Mouse (Mus musculus) heart, adult 18-20 months (tissue): ENCODE data around the gene Sfxn5. TPM values are rescaled to one million over a fixed set of nuclear protein-coding genes. Genes with fewer than 3 reads are reported as not detected.

Experiments used
- DNase-seq, 2 experiments: peaks; one replicate each; pipeline ENCODE4 v3.0.0; 2021 to 2022; ENCODE audit warnings: mixed read lengths in 1 of 2
- total RNA-seq, 2 experiments: library from RNA; stranded (reverse); gene quantifications; 2 replicates each; pipeline ENCODE4 v1.2.3; 2021

Sfxn5 gene
- total RNA-seq, 2 experiments from 2014 or later: 2.8 to 5.7 TPM

DNA sequence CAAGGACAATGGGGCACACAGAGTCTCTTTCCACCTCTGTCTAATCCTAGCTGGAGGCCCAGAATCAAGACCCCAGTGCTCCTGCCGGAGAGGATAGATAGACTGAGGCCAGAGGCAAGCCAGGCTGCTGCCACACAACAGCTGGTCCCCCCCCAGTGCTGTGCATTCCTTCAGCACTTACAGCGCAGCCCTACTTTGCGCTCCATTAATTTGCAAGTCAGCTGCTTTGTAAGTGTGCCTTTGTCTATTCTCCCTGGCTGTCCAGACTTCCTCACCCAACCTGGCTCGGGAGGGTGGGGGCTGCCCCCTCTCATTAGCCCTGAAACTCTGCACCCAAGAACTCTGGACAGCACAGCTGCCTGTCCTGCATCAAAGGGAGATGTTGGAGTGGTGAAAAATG, 101.2 kb downstream of the Sfxn5 start:
- no peak for DNase-seq

GRCm38 (mm10) chr6:85231469-85231868, 101.8 kb downstream of the Sfxn5 start:
- DNase-seq: no peak

GRCm38 (mm10) chr6:85230762-85231161, 102.5 kb downstream of the Sfxn5 start:
- DNase-seq: no peak

DNA sequence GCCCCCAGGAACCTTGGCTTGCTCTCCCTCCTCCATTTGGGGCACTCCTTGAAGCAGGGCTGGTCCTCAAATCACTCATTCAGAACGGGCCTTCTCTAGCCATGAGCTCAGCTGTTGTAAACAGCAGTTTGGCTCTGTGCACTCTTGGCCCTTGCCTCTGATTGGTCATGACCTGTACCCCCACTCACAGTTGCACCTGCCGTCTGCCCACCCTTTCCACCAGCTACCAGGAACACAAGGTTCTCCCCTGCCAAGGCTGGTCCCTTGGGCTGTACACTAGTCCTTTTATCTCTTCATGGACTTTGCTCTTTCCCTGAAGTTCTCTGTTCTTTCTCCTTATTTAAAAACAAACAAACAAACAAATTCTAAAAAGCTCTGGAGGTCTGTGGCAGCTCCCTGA, 105.7 kb downstream of the Sfxn5 start:
- no peak for DNase-seq

DNA sequence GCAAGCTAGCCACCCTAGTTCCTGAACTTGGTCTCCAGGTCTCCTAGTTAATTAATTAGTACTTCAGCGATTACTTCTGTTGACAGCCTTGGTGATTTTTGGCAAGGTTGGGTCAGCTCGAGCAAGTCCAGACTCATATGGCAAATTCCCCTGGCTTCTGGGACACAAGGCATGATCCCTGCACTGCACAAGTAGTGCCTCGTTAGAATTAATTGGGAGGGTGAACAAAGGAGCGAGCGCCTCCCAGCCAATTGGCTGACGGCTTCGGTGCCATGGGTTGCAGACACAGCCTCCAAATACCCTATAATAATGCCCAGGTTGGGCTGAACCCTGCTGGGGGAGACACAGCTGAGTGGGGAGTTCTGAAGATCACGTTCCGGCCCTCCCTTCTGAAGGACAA, 106.7 kb downstream of the Sfxn5 start:
- DNase-seq: no peak

GRCm38 (mm10) chr6:85224442-85224891, 108.8 kb downstream of the Sfxn5 start:
- no peak for DNase-seq

DNA sequence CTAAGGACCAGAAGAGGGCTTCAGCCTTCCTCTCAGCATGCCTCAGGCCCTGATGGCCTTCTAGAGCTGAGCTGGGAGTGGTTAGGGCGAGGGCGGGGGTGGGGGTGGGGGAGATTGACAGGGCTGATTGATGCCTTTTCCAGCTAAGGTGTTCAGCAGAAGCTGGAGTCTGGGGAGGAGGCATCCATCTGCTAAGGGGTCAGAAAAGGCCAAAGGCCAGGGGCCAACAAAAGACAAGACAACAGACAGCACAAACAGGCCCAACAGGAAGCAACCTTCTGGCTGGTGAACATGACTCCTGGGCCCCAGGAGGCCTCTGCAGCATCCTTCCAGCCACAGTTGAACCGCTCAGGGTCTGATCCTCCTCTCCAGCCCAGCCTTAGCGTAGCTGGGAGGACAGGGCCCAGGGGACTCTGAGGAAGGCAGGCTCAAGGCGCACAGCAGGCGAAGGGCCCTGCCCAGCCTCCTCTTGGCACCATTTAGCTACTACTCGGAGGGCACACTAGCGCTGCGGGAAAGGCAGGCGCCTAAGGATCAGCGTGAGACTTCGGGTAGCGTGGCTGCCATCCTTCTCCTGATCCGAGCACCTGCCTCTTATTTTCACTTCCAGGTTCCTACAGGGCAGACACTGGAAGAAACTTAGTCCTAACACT, 109.6 kb downstream of the Sfxn5 start:
- no peak for DNase-seq

DNA sequence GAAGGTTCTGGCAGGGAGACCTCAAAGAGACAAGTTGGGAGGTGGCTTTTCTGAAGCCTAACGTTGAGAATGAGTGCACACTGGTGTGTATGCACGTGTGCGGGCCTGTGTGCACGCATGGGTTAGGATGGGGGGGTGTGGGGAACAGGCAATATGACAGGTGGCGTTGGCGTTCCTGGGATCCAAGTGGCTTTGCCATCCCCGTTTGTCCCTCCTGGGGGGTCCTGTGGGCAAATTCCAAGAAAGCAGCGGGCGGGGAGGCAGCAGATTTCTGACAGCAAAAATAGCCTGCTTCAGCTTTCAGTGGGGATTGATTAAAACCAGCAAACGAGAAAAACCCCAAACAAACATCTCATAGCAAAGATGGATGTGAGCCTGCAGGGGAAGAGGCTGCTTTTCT, 110.7 kb downstream of the Sfxn5 start:
- DNase-seq: no peak

GRCm38 (mm10) chr6:85220917-85221316, 112.3 kb downstream of the Sfxn5 start:
- DNase-seq: no peak

DNA sequence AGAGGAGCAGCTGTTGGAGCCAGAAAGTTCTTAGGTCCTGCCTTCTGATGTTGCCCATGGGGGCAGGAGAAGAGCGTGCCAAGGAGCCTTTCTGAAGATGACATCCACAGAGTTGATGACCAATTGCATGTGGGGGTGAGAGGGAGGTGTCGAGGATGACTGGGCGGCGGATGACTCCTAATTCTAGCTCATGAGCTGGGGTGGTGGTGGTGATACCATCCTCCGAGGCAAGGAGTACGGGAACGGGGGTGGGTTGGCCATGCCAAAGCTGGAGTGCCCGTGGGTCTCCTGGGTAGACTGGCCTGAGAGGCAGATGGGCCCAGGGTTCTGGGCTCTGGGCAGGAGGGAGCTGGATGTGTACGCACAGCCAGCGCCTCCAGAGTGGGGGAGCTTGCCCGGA, 113.5 kb downstream of the Sfxn5 start:
- no peak for DNase-seq

GRCm38 (mm10) chr6:85218684-85219445, 114.4 kb downstream of the Sfxn5 start:
- no peak for DNase-seq

- no peak for DNase-seq
Observed at GRCm38 (mm10) chr6:85218251-85218650, 115.0 kb downstream of the Sfxn5 start.

DNA sequence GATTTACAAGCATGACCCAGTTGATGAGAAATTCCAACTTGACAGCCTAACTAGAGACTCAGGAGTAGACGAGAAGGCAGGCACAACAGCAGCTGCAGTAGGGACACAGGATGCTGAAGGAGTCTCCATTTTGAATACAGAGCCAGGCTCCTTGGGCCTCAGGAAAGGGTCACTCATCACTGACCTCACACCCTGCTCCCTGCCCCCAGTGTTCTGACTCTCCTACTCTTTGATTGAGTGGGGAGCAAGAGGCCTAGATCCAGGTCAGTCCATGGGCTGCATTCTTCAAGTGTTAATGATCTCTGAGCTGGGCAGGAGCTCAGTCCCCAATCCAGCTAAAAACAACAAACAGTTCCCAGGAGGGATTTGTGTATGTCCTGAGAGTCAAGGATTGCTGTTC, 122.5 kb downstream of the Sfxn5 start:
- no peak for DNase-seq

DNA sequence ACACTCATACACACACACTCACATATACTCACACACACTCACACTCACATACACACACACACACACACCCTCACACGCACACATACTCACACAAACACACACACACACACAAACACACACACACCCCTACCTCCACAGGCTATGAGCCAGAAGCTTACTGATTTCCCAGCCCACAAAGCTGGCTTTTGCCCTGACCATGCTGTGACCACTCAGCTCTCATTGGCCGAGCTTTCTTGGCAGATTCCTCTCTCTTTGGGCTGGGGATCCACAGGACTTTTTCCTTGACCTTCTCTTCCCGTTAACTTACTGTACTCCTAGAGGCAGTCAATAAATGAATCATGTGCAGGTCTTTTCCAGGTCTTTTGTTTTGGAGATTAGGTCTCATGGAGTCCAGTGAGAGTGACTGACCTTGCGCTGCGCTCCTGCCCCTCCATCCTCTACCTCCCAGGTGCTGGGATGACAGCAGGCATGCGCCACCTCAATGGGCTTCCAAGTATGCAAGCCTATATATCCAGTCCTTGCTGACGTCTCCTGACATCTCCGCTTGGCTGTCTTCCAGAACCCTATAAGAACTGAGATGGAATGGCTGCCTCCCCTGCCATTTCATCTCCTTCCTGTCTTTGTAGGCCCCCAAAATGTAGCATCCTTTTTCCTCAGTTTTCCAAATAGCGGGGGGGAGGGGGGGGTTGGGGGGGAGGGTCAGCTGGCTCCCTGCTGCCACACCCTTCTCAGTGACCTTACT, 123.8 kb downstream of the Sfxn5 start:
- no peak for DNase-seq

- DNase-seq: no peak
Observed at GRCm38 (mm10) chr6:85207345-85207744, 125.9 kb downstream of the Sfxn5 start.

GRCm38 (mm10) chr6:85206939-85207285, 126.3 kb downstream of the Sfxn5 start:
- no peak for DNase-seq

GRCm38 (mm10) chr6:85206182-85206938, 126.9 kb downstream of the Sfxn5 start:
- DNase-seq: no peak

DNA sequence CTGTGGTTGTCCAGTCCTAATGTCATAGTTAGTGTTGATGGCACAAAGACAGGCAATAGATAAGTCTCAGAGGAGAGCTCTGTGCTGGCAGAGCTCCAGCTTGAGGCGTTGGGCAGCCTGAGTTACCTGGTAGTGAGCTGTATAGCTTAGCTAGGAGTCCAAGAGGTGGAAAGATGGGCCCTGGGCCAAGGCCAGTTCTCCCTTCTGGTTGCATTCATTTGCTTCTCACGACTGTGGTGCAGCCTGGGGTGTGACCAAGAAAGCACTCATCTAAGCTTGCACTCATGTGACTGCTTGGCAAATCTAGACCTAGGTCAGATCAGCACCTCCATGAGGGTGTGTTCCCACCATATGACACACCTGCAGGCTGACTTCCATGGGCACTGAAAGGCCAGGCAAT, 135.3 kb downstream of the Sfxn5 start:
- no peak for DNase-seq

GRCm38 (mm10) chr6:85193381-85194318, 139.6 kb downstream of the Sfxn5 start:
- DNase-seq: no peak

DNA sequence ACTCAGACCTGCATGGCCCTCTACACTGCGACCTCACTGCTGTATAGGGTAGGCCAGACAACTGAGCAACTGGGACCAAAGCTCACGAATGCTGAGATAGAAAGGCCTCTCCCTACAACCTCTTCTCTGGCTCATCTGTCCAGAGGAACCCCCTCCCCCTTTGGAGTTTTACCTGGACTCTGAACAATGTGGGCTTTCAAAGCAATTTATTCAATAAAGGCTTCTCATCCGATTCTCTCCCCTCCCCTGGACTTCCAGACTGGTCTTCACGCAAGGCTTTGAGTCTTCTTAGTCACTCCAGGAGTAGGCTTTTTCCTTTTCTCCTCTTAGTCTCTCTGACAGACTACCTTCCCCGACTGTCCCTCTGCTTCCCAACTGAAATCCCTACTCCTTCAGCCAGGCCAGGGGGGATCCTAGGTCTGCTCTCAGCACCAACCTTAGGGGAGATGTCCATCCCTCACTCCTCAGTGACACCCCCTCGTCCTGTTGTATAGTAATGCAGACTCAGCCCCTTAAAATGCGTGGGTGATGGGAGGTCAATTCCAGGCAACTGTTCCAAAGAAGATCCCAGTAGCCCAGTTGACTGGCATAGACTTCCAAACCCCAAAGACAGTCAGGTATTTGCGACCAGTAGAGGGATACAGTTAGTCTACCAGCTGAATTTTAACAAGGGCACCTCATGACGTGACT, 141.3 kb downstream of the Sfxn5 start:
- no peak for DNase-seq

DNA sequence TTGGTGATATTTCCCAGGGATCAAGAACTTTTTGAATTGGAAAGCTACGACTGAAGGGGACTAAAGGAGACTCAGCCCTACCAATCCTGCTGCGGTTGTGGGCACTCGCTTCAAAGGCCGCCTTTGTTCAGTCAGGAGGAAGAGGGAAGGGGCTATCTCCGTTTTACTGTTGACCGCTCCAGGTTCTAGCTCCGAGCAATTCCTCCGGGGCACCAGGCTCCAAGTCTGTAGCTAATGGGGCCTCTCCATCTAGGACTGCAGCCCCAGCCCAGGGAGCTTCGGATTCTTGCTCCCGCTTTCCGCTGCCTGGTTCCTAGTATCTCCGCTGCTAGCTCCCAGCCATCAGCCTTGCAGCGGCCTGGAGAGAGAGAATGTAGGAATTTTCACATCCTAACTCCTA, 142.6 kb downstream of the Sfxn5 start:
- DNase-seq: no peak
